Mouse (Mus musculus): ENCODE measurements at regions not wholly inside any gene's neighbourhood (a gene's known extent, or its start where the extent isn't known, plus 50 kb on each side); places are given as distances from the start of the nearest gene placed in this dataset.

DNA sequence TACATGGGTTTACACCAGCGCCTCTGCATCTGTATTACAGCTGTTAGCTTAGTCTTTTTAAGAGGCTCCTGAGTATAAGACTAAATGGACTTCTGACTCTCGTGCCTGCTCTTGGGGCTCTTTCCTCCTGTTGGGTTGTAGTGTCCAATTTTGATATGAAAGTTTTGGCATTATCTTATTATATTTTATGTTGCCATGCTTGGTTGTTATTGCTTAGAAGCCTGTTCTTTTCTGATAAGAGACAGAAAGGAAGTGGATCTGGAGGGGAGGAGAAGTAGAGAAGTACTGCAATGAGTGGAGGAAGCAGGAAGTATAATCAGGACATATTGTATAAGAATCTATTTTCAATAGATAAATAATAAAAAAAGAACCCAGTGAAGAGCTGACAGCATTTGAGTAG, 334.0 kb upstream of the C9orf72 start:
- dilution Hi-C loops (cut with MboI; ENCODE audit: extremely low pct_ligation_motif_present, extremely low pct_unique_long_range_greater_than_20kb, low sequenced_read_pairs), result no loop called here
- no peak overlapping the region for H3K4me2 ChIP-seq (ENCODE audit: insufficient read depth, low read depth, poor library complexity, severe bottlenecking)

GRCm38 (mm10) chr4:35553309-35553708, 327.3 kb upstream of the C9orf72 start:
- H3K4me3 ChIP-seq (replicated peaks in 1 of 3; ENCODE audit: low read depth in 2 of 3, low read length in 2 of 3, poor library complexity in 1 of 3), result no peak overlapping the region
- TF ChIP-seq TBP (conservative IDR thresholded peaks at IDR 0.05; ENCODE audit: low read depth, low read length), result no peak
- TF ChIP-seq POLR2AphosphoS2 (IDR thresholded peaks at IDR 0.05; ENCODE audit: low read depth, low read length), result no peak
- TF ChIP-seq SMC3 (IDR thresholded peaks at IDR 0.05; ENCODE audit: low read depth, low read length), result no peak
- no peak for TF ChIP-seq TCF12 (IDR thresholded peaks at IDR 0.05; ENCODE audit: low read depth, low read length)
- TF ChIP-seq JUND (conservative IDR thresholded peaks at IDR 0.05; ENCODE audit: low read depth, low read length), result no peak
- TF ChIP-seq PAX5 (IDR thresholded peaks at IDR 0.05; ENCODE audit: low read length), result no peak
- TF ChIP-seq ZKSCAN1 (IDR thresholded peaks at IDR 0.05; ENCODE audit: borderline replicate concordance, low read depth, low read length), result no peak
- TF ChIP-seq JUN (IDR thresholded peaks at IDR 0.05; ENCODE audit: insufficient read depth, low read depth, low read length), result no peak
- no peak for TF ChIP-seq CHD2 (IDR thresholded peaks at IDR 0.05; ENCODE audit: low read length)
- TF ChIP-seq UBTF (IDR thresholded peaks at IDR 0.05; ENCODE audit: low read depth, low read length), result no peak
- no peak for TF ChIP-seq ELF1 (IDR thresholded peaks at IDR 0.05; ENCODE audit: low read depth, low read length)
- TF ChIP-seq ZMIZ1 (IDR thresholded peaks at IDR 0.05; ENCODE audit: low read depth, low read length), result no peak
- in situ Hi-C loops (cut with MboI; ENCODE audit: low pct_ligation_motif_present, low pct_unique_long_range_greater_than_20kb, low sequenced_read_pairs), result no loop called here
- no peak overlapping the region for H3K27ac ChIP-seq (ENCODE audit: insufficient read depth, low read depth)
- DNase-seq (ENCODE audit: extremely low read depth), result no peak
- no peaks in the 10 kb centered on the region for H3K36me3 ChIP-seq (replicated peaks in 1 of 2; ENCODE audit: control insufficient read depth in 1 of 2, insufficient read depth in 1 of 2, low read length in 1 of 2)
- dilution Hi-C loops (cut with MboI; ENCODE audit: extremely low pct_ligation_motif_present, extremely low pct_unique_long_range_greater_than_20kb, low sequenced_read_pairs), result no loop called here
- H3K79me2 ChIP-seq (replicated peaks; ENCODE audit: control insufficient read depth, extremely low read depth, insufficient read depth, poor library complexity, severe bottlenecking), result no peaks in the 10 kb centered on the region
- H3K4me2 ChIP-seq (ENCODE audit: insufficient read depth, low read depth, poor library complexity, severe bottlenecking), result no peak overlapping the region
- H3K27me3 ChIP-seq (replicated peaks), result no peaks in the 10 kb centered on the region
- H3K9me3 ChIP-seq (replicated peaks; ENCODE audit: low read length), result no peaks in the 10 kb centered on the region
- H3K4me1 ChIP-seq (ENCODE audit: control insufficient read depth in 1 of 2, insufficient read depth in 2 of 2), result no peaks in the 10 kb centered on the region
- H3K9ac ChIP-seq (ENCODE audit: insufficient read depth, low read depth), result no peak overlapping the region

More for the DNA sequence above, 334.0 kb upstream of the C9orf72 start:
- Histone ChIP-seq H3K9ac (ENCODE audit: insufficient read depth, low read depth) (no peak overlapping the region), H3K4me1 (ENCODE audit: control insufficient read depth in 1 of 2, insufficient read depth in 2 of 2) (no peaks in the 10 kb centered on the region), H3K27me3 (replicated peaks) (no peaks in the 10 kb centered on the region), H3K9me3 (replicated peaks; ENCODE audit: low read length) (no peaks in the 10 kb centered on the region), H3K36me3 (replicated peaks in 1 of 2; ENCODE audit: control insufficient read depth in 1 of 2, insufficient read depth in 1 of 2, low read length in 1 of 2) (no peaks in the 10 kb centered on the region), H3K4me3 (replicated peaks in 1 of 3; ENCODE audit: low read depth in 2 of 3, low read length in 2 of 3, poor library complexity in 1 of 3) (no peak overlapping the region), H3K27ac (ENCODE audit: insufficient read depth, low read depth) (no peak overlapping the region), H3K79me2 (replicated peaks; ENCODE audit: control insufficient read depth, extremely low read depth, insufficient read depth, poor library complexity, severe bottlenecking) (no peaks in the 10 kb centered on the region)
- TF ChIP-seq JUND (conservative IDR thresholded peaks at IDR 0.05; ENCODE audit: low read depth, low read length) (no peak), CHD2 (IDR thresholded peaks at IDR 0.05; ENCODE audit: low read length) (no peak)
- DNase-seq (ENCODE audit: extremely low read depth), result no peak
- in situ Hi-C loops (cut with MboI; ENCODE audit: low pct_ligation_motif_present, low pct_unique_long_range_greater_than_20kb, low sequenced_read_pairs), result no loop called here

DNA sequence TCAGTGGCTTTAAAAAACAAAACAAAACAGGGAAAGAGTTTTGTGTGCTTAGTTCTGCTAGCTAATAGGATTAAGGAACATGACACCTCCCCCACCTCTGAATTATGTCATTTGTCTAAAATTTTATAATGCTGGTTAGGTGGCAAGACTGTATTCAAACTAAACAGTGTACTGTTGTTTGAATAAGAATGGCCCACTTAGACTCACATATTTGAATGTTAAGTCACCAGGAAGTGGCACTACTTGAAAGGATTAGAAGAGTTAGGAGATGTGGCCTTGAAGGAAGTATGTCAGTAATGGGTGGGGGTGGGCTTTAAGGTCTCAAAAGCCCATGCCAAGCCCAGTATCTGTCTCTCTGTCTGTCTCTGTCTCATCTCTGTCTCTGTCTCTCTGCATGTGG, 326.0 kb upstream of the C9orf72 start:
- dilution Hi-C loops (cut with MboI; ENCODE audit: extremely low pct_ligation_motif_present, extremely low pct_unique_long_range_greater_than_20kb, low sequenced_read_pairs), result no loop called here
- Histone ChIP-seq H3K36me3 (replicated peaks in 1 of 2; ENCODE audit: control insufficient read depth in 1 of 2, insufficient read depth in 1 of 2, low read length in 1 of 2) (no peaks in the 10 kb centered on the region), H3K4me3 (replicated peaks in 1 of 3; ENCODE audit: low read depth in 2 of 3, low read length in 2 of 3, poor library complexity in 1 of 3) (no peak overlapping the region), H3K27ac (ENCODE audit: insufficient read depth, low read depth) (no peak overlapping the region), H3K4me2 (ENCODE audit: insufficient read depth, low read depth, poor library complexity, severe bottlenecking) (no peak overlapping the region), H3K9ac (ENCODE audit: insufficient read depth, low read depth) (no peak overlapping the region; the same call in 1 of the 2 replicates), H3K4me1 (ENCODE audit: control insufficient read depth in 1 of 2, insufficient read depth in 2 of 2) (no peaks in the 10 kb centered on the region), H3K27me3 (replicated peaks) (no peaks in the 10 kb centered on the region), H3K9me3 (replicated peaks; ENCODE audit: low read length) (no peaks in the 10 kb centered on the region), H3K79me2 (replicated peaks; ENCODE audit: control insufficient read depth, extremely low read depth, insufficient read depth, poor library complexity, severe bottlenecking) (no peaks in the 10 kb centered on the region)
- in situ Hi-C loops (cut with MboI; ENCODE audit: low pct_ligation_motif_present, low pct_unique_long_range_greater_than_20kb, low sequenced_read_pairs), result no loop called here
- no peak for TF ChIP-seq EP300 (IDR thresholded peaks at IDR 0.05; ENCODE audit: low read length)
- no peak for DNase-seq (ENCODE audit: extremely low read depth)

Measured in CH12.LX (cell line).